Mouse (Mus musculus): ENCODE measurements around the gene Nkx3-2.
A peak's percentile ranks its signal among the peaks of the same experiment; 100 is the strongest.

Nkx3-2 gene

DNA sequence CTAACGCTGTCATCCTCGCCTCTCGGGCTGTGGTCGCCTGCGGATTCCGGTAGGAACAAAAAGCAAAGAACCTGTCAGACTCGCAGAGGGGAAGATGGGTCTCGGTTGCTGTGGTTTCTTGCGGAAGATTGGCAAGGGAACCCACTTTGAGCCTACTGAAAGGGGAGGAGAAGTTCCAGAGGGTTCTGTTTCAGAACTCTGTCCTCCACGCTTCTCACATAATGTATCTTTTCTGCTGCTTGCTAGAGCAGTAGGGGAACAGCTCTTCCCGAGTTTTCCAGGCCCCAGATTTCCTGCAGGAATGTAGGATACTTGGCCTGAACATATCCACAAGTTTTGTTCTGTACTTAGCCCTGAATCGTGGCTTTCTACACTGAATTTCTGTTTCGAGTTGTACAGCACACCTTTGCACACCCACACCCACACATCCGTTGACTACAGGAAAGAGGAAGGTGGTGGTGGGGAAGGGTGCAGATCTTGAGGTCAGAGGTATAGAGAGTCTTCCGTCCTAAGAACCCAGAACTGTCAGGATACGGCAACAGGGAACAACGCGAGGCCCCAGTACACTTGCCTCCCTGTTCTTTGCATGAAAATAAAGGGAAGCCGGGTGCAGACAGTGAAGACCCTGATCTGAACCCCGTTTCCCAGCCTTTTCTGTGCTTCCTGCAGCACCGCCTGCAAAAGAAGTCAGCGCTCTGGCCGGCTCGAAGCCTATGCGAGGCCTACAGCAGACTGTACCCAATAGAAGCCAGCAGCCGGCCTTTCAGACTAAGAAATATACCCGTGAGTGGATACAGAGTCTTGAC, 2.0 kb downstream of the Nkx3-2 start:
- no peak for DNase-seq

DNA sequence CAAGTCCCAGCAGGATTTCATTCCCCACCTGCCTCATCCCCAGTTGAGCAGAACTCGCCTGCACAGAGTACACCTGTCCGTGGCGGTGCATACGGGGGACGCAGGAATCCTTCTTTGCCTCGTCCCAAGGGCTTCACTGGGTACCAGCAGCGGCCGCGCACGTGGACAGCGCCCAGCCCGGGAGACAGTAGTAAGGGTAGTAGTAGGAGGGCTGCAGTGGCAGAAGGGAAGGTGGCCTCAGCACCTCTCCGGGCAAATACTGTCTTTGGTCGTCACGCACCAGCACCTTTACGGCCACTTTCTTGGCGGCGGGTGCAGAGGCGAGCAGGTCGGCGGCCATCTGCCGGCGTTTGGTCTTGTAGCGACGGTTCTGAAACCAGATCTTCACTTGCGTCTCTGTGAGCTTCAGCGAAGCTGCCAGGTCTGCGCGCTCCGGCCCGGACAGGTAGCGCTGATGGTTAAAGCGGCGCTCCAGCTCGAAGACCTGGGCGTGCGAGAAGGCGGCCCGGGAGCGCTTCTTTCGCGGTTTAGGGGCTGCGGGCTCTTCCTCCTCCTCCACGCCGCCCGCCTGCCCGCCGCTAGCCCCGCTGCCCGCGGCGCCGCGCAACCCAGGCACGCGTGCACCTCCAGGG, 2.7 kb downstream of the Nkx3-2 start:
- DNase-seq: peak; percentile 31

DNA sequence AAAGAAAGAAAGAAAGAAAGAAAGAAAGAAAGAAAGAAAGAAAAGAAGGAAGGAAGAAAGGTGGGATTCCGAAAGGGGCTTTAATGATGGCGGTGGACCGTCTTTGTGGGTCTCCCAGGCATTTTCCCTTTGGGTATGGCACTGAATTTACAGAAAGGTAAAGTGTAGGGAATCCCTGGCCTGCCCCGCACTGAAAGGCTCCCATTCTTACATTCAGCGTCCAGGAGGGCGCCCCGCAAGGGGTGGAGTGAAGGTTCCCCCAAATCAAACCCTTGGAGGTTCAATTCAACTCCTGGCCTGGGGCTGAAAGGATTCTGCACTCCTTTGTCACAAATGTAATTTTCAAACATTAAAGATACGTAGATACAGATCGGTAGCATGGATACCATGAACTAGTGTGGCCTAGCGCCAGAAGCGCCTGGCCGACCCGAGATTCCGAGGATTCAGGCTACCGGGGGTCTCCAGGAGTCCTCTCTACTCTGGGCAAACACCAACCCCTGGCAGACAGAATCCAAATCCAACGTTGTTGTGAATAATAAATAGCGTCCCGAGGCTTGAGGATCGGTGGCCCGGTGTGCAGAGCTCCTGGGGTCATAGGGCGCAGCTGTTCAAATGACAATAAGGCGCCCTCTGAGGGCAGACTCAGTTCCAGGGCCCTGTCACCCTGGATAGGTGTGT, 3.3 kb downstream of the Nkx3-2 start:
- DNase-seq: no peak

DNA sequence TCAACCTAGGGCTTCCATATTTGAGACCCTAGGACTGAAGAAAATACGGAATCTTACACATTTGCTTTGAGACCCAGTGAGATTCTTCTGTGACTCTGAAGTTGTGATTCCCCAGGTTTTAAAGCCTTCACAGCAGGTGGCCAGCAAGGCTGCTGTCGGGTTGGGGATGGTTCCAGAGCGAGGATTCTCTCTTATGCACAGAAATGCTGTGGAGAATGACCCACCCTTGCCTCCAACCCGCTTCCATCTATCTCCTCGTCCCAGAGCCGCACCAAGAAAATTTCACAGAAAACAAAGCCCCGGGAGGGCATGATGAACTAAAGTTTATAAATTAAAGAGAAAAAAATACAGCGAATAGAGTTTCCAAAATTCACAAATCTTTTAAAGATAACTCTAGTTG, 4.2 kb downstream of the Nkx3-2 start:
- DNase-seq: no peak

DNA sequence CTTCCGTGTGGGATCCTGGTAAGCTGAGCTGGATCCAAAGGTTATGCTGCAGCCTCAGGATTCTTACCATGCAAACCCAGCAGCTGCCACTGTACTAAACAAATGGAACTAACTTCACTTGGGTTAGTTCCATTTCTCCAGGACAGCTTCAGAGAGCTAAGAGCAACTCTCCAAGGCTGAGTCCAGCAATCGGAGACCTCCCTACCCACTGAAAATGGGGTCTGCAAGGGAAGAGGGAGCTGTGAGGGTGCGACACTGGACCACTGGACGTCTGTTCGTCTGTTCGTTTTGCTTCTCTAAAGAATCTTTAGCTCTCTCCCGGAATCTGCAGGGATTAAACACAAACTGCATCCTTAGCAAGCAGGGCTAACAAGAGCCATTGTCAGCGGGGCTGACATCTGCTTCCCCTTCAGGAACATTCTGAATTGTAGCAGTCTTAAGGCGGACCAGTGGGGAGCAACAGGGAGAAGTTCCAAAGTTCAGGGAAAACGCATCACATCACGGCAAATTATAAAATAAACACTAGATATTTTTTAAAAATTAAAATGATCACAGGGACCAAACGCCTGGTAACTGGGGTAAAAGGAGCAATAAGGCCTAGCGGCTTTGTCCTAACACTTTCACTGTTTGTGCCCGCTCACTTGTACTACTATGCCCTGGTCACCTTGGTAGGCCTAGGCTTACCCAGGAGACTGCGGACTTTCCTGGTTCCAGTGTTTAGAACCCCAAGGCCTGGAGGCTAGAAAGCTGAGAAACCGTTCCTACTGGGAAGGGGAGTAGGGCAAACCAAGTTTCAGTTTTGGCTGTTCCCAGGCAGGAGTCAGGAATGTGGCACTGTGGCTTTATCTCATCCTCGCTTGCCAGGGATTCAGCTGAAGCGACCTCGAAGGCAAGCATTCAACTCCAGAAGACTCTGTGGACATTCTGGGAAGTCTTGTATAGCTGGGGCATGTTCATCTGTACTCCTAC, 5.3 kb downstream of the Nkx3-2 start:
- no peak for DNase-seq

DNA sequence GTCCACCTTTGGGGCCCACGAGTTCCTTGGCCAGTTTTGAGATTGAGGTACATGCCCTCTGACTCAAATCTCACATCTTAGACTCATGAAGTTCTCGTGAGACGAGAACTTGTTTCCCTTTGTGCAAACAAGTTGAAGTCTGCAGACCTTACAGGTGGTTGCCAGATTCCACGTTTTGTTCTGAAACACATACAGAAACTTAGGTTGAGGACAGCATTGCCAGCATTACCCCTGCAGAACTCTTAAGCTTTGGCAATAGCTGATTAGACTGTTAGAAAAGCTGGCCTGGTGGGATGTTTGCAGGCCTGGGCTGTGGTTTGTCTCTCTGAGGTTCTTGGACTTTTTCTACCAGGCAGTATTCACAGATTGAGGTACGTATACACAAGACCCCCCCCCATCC, 7.0 kb downstream of the Nkx3-2 start:
- DNase-seq: no peak

DNA sequence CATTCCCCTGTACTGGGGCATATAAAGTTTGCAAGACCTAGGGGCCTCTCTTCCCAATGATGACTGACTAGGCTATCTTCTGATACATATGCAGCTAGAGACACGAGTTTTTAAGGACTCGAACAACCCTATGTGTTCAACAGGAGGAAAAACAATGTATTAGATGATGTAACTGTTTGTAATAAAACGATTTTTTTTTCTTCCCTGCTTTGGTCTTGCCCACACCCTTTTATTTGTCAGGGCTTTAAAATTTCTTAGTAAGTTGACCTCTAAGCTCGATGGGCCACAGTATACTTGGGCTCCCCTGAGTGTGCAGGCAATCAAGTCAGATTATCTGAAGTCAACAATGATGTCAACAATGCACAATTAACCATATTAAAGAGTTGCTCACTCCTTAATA, 7.9 kb downstream of the Nkx3-2 start:
- no peak for DNase-seq

DNA sequence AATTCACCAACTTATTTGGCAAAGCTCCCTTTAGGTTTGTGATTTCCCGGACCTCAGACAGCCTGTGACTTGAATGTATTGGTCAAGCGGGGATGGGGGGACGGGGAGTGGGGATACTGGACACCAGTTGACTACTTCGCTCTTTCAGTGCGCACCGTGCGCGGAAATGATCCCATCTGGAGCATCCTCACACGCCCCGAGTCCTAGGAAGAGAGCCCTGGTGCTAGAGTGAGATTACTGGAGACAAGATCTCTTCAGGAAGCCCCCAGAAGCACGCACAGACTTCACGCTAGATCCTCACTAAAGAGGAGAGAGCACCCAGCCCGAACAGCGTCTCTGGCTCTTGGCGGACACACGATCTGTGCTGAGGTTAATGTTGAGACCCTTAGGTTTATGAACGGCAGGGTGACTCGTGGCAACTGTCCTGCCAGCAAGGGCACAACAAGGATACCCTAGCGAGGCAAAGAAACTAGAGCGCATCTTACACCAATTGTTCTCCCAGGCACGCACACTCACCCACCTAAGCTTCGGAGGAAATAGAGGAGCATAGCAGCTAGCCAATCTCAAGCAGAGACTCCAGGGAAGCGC, 8.8 kb downstream of the Nkx3-2 start:
- no peak for DNase-seq

DNA sequence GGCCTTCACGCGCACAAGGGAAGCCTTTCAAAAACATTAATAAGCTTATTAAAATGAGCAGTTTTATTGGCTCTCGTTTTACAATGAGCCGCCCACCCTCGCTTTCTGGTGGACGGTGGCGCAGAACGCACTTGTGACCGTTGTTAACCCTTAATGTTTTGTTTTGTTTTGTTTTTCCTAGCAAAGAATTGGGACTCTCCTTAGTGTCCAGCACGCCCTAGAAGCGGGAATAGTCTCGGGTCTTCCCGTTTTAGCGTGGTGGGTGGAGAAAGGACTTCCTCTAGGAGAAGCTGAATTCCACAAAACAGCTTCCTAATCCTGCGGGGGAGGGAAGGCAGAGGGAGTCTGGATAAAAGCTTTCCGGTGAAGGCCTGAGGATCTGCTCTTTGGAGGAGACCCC, 9.5 kb downstream of the Nkx3-2 start:
- DNase-seq: no peak

DNA sequence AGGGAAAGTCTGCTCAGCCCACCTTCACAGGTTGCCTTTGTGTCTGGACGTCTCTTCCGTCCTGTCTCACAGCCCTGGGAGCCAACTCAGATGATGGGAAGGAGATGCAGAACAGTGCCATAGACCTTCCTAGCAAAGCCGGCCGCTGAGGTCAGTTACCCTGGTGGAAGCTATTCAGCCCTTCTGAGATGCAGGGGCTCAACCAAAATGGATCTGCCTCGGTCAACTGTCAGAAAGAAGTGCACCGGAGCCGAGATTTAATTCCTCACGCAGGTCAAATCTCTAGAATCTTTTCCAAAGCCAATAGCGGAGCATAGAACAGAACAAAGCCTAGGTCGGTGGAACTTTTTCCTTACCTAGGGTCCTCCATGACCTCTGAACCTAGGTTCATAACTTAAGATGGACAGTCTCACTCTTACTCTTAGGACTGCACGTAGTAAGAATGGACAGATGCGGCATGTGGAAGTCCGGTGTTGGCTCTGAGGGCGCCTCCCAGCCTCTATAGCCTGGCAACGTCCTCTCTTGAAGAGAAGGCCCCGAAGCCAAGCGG, 10.0 kb downstream of the Nkx3-2 start:
- DNase-seq: no peak

DNA sequence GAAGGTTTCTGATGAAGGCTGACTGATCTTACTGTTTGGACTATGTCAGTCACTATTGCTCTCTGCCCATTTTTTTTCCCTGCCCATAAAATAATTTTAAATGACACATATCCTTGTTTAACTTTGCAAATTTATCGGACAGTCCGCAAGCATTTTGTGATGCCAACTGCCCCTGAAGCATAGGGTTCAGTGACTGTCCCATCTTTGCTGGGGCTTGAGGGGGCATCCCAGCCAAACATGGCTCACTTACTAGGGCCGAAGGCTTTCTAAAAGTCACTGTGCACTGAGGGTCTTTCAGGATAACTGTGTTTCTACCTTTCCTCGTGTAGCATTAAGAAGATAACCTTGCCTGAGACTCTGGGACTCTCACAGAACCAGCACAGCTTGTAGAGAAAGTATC, 11.6 kb downstream of the Nkx3-2 start:
- DNase-seq: no peak

DNA sequence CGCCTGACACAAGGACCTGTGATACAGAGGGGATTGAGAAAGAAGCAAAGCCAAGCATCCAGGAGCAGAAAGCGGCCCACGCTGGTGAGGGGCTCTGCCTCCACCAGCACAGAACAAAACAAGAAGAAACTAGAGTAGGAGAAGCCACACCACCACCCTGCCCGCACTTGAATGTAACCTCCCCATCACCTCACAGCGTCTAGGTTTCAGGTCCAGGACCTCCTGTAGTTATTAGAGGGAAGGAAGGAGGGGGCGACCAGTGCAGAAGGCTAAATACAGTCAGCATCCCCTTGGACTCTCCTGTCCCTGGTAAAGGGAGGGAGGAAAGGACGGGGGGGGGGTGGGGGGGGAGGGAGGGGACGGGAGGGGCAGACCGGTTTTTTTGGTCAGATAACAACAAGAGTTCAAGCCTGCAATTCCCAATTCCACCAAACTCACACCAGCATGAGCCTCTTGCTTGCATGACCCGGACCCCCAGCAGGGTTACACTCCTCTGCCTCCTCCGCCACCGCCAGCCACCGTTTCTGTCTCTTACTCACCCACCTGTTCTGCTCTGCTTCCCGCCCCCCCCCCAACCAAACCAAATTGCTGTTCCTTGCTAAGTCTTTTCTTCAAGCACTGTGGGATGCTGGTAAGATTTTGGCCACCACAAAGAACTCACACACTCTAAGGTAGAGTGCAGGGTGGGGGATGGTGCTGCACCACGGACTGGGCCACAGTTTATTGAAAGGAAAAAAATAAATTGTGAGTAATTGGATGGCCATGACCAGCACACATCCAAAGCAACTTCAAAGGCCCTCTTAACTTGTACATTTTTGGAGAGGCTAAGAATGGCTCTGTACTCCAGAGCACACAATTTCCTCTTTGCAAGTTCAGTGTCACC, 19.2 kb downstream of the Nkx3-2 start:
- DNase-seq: no peak

DNA sequence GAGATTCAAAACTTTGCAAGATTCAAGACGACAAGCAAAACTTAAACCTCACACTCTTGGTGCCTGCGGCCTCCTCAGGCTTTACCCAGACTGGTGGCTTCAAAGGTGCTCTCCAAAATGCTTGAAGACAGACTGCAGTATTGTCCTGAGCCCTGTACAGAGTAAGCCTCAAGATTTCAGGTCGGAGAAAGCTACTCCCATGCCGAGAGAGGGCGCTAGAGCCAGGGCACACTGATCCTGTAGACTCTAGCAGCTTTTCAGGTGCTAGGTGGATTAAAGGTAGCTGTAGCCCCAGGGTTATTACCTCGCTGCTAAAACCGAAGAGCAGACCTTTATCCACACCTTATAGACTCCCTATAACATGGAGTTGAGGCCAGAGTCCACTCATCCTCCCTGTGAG, 20.1 kb downstream of the Nkx3-2 start:
- DNase-seq: no peak

DNA sequence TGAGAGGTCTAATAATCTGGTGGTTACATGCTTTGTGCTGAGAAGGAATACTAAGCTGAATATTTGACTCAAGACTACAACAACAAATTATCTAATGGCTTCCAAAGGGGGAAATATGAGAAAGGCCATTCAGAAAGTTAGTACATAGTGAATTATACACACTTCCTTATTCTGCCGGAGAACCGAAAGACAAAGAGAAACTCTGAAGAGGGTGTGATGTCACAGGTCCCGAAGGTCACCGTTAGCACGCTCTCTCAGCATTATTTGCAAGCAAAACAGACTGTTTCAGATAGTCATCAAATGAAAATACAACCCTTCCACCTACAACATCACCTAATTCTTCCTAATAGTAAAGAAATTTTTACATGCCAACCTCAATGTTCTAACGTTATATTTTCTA, 25.5 kb downstream of the Nkx3-2 start:
- DNase-seq: no peak

DNA sequence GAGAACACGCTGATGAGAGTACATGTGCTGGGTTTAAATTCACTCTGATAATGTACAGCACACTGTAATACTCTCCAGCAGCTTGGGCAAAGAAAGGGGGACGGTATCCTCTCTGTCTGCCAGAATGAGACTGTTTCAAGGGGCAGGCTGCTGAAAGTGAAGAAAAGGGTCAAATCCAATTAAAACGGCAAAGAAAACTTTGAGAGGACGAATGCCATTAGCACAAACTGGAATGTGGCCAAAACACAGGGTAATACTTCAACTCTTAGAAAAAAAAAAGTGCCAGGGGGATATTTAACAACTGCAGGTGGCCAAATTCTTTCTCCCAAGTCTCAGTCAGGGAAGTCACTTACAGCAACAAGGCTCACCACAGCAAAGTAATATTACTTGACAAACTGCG, 27.3 kb downstream of the Nkx3-2 start:
- no peak for DNase-seq

DNA sequence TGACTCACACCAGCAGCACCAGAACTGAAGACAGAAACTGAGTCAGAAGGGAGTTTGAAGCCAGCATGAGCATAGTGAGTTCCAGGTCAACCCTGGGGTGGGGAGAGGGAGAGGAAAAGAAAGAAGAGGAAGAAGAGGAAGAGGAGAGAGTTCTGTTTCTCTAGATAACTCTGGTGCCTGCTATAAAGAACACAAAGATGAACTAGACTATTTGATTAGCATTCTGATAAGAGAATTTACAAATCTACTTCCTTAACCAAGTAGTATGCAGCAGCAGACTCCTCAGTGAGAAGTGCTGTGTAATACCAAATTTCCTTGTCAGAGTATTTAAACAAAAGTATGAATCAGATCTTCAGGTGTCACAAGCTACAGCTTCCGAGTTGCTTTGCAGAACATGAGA, 37.3 kb downstream of the Nkx3-2 start:
- DNase-seq: no peak

DNA sequence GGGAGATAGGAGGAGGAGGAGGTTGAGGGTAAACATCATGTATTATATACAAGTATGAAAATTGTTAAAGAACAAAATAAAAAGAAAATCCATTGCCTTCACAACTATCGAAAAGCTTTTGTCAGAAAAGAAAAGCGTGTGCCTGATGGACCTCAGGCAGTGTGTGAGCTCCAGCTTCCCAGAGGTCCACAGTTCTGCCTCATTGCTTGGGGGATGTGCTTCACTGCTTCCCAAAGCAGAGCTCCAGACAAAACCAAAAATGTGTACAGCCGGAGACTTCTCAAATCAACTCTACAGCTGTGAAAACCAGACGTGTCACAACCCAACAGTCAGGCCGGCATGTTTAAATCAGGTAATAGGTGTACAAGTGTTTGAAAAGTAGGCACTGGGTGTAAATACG, 38.7 kb downstream of the Nkx3-2 start:
- DNase-seq: no peak

All from kidney, adult 18-20 months (tissue).